Mouse (Mus musculus) embryonic facial prominence, embryonic 12.5 days (tissue): Measurements from ENCODE around the gene Ttc8. TPM values are rescaled to one million over a fixed set of nuclear protein-coding genes. Genes with fewer than 3 reads are reported as not detected.

Experiments
- ATAC-seq: fragments of 200-750 bp; cut with Nextera tagmentation; 2 replicates; pipeline ENCODE4 v1.8.0; 2017; ENCODE audit not compliant: insufficient number of reproducible peaks, insufficient read depth, low FRiP score, low TSS enrichment
- H3K27ac ChIP-seq: fragments of 300-500 bp; sonication (generic); 2 replicates; pipeline ENCODE4 v1.5.1; 2016; ENCODE audit warnings: mild to moderate bottlenecking
- H3K27me3 ChIP-seq: fragments of 300-500 bp; sonication (generic); 2 replicates; pipeline ENCODE4 v1.6.1; 2016; ENCODE audit warnings: mild to moderate bottlenecking, moderate library complexity
- H3K36me3 ChIP-seq: fragments of 300-500 bp; sonication (generic); 2 replicates; pipeline ENCODE4 v1.6.1; 2016; ENCODE audit warnings: mild to moderate bottlenecking
- H3K4me1 ChIP-seq: fragments of 300-500 bp; sonication (generic); 2 replicates; pipeline ENCODE4 v1.6.1; 2016
- H3K4me2 ChIP-seq: fragments of 300-500 bp; sonication (generic); replicated peaks from 2 replicates; pipeline ENCODE4 v1.6.1; 2016; ENCODE audit warnings: mild to moderate bottlenecking, moderate library complexity
- H3K4me3 ChIP-seq: fragments of 300-500 bp; sonication (generic); 2 replicates; pipeline ENCODE4 v1.5.1; 2016; ENCODE audit warnings: mild to moderate bottlenecking
- H3K9ac ChIP-seq: fragments of 300-500 bp; sonication (generic); 2 replicates; pipeline ENCODE4 v1.6.1; 2016; ENCODE audit warnings: mild to moderate bottlenecking, moderate library complexity
- H3K9me3 ChIP-seq: fragments of 300-500 bp; sonication (generic); 2 replicates; pipeline ENCODE4 v1.6.1; 2016; ENCODE audit warnings: mild to moderate bottlenecking, moderate library complexity
- WGBS: fragments of 180-500 bp; shearing (Covaris S2); methylation state at CpG from one replicate; pipeline ENCODE4 v1.1.7; 2016; 5-methylcytosine and 5-hydroxymethylcytosine counted together
- polyA plus RNA-seq: library from polyadenylated mRNA; unstranded; fragments of >200 nt; fragmentation: Nextera tagmentation; extraction: Ambion mirVana; gene quantifications from 2 replicates; pipeline ENCODE4 v1.2.1, GENCODE M21; 2016

The Ttc8 gene
- polyA plus RNA-seq, 1 experiment from 2014 or later = 36.8 TPM

DNA sequence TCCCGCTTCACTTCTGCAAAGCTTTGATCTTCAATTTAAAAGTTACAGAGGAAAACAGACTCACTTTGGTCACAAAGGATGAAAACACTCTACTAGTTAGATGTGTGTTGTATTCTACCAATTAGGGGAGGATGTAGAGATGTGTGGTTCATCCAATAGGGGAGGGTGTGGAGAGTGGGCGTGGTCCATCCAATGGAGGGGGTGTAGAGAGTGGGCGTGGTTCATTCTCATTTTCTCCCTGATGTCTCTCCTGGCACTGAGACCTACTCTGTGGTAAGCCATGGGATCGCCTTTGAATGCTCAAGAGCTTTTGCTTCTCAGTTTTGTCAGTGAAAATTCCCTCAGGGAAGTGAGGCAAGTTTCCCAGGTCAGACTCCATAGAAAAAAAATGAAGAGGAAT, 82.7 kb downstream of the Ttc8 start:
- Histone ChIP-seq H3K4me3 (no peak overlapping the region), H3K9ac (no peak overlapping the region), H3K4me2 (no peak overlapping the region), H3K9me3 (no peaks in the 10 kb centered on the region), H3K36me3 (no peaks in the 10 kb centered on the region), H3K27ac (no peak overlapping the region), H3K27me3 (no peaks in the 10 kb centered on the region), H3K4me1 (no peaks in the 10 kb centered on the region)
- no peak for ATAC-seq
- 72% methylated on average over 4 of the region's 4 CpGs for WGBS

DNA sequence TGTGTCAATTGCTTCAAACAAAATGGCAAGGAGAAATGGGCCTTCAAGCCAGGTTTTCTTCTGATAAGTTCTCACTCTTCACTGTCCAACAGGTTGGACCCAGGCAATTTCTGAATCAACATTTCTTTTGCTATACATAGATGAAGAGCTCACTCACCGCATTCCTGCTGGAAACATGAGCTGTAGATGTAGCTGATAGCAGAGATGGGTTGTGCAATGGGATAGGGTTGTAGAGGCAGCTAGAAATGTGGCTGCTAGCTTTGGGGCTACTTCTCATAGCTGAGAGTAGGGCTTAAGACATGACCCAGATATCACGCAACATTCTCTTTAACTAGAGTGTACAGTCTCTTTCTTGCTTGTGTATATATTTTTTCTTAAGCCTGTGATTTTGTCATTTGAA, 84.4 kb downstream of the Ttc8 start:
- Histone ChIP-seq H3K9me3 (no peaks in the 10 kb centered on the region), H3K36me3 (no peaks in the 10 kb centered on the region), H3K27ac (no peak overlapping the region), H3K4me3 (no peak overlapping the region), H3K9ac (no peak overlapping the region), H3K4me2 (no peak overlapping the region), H3K4me1 (no peaks in the 10 kb centered on the region), H3K27me3 (no peaks in the 10 kb centered on the region)
- WGBS = 91% methylated on average over 2 of the region's 2 CpGs
- no peak for ATAC-seq

DNA sequence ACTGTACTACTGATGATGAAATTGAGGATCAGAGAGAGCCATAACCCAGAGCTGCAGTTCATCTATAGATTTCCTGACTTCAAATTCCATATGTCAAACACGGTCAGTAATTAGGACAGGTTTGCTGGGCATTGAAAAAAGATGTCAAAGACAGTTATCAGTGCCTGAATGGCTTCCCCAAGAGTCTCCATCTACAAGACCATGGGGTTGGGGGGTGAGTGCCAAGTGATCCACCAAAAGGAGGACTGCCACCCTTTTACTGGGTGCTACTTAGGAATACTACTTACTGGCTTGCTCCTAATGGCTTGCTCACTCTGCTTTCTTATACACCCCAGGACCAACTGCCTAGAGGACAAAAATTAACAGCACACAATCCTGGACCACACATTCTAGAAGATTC, 88.4 kb downstream of the Ttc8 start:
- 84% methylated on average over 1 of the region's 1 CpGs for WGBS
- peaks cover 8% of the 10 kb centered on the region; the same call in 1 of the 2 replicates for H3K4me1 ChIP-seq
- no peak for ATAC-seq
- H3K36me3 ChIP-seq = no peaks in the 10 kb centered on the region
- no peak overlapping the region for H3K9ac ChIP-seq
- H3K9me3 ChIP-seq = no peaks in the 10 kb centered on the region
- H3K27ac ChIP-seq = no peak overlapping the region
- H3K4me2 ChIP-seq = no peak overlapping the region
- H3K27me3 ChIP-seq = 0 out of 2 replicates have a peak, but pooled peaks cover 8% of the 10 kb centered on the region
- H3K4me3 ChIP-seq = no peak overlapping the region

DNA sequence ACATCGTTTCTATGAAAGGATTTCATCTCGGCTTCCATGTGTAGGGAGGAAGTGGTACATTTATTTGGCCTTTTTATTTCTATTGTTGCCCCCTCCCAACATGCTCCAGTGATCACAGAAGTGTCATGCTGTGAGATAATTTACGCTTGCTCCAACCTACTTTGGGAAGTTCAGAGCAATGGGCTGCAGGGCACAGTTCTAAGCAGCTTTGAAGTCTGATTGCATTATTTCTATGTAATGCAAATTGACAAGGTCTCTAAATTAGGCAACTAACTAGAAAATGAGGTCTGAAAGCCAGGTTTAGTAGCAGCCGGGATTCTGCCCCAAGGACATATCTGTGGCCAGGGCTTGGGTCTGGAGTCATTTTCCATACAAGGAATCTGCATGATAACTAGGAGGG, 89.1 kb downstream of the Ttc8 start:
- H3K4me1 ChIP-seq = peaks cover 8% of the 10 kb centered on the region; the same call in 1 of the 2 replicates
- 0 out of 2 replicates have a peak, but pooled peaks cover 8% of the 10 kb centered on the region for H3K27me3 ChIP-seq
- no peaks in the 10 kb centered on the region for H3K9me3 ChIP-seq
- no peak overlapping the region for H3K27ac ChIP-seq
- no peak for ATAC-seq
- H3K36me3 ChIP-seq = no peaks in the 10 kb centered on the region
- no peak overlapping the region for H3K4me2 ChIP-seq
- H3K4me3 ChIP-seq = no peak overlapping the region
- 34% methylated on average over 4 of the region's 4 CpGs for WGBS
- H3K9ac ChIP-seq = no peak overlapping the region

DNA sequence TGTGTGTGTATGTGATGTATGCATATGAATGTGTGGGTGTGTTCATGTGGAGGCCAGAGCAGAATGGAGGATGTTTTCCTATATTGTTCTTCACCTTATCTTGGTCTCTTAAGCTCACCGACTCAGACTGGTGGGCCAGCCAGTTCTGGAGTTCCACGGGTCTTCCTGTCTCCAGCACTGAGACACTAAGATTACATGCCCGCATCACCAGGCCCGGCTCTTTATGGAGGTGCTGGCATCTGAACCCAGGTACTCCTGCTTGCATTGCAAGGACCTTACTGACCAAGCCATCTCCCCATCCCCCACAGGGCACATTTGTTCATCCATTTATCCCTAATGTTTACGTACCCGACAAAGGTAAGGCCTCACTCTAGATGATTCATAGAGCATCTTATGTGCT, 89.7 kb downstream of the Ttc8 start:
- 80% methylated on average over 6 of the region's 6 CpGs for WGBS
- H3K9me3 ChIP-seq = no peaks in the 10 kb centered on the region
- no peak overlapping the region for H3K4me2 ChIP-seq
- H3K4me1 ChIP-seq = peaks cover 8% of the 10 kb centered on the region; the same call in 1 of the 2 replicates
- no peak overlapping the region for H3K27ac ChIP-seq
- H3K9ac ChIP-seq = no peak overlapping the region
- no peak for ATAC-seq
- H3K36me3 ChIP-seq = no peaks in the 10 kb centered on the region
- H3K27me3 ChIP-seq = 0 out of 2 replicates have a peak, but pooled peaks cover 8% of the 10 kb centered on the region
- H3K4me3 ChIP-seq = no peak overlapping the region

DNA sequence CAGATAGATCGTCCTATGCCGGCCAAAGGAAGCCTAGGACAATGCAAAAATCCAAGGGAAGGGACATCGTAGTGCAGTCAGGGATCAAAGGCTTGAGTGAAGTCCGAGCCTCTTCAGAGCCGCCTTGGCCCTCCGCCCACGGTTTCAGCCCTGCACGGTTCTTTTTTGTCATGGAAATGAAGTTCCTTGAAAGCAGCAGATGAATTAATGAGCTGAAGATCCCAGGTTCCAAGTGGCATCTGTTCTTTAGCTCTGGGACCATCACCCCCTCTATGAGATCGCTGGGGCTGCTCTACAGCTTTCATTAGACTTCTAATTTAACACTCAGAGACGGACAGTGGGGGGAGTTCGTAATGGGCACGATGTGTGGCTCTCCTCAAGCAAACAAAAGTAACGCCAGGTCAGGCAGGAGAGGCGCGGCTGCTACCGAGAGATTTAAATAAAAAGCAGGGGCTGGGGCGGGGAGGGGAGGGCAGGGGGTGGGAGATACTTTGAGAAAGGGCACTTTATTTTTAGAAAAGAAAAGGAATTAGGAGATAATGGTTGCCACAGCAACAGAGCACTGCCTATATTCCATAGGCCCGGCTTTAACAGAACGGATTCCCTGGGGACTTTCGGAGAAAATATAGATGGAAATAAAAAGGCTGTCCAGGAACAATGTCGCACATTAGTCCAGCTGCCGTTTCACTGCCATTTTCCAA, 90.9 kb downstream of the Ttc8 start:
- H3K27ac ChIP-seq = no peak overlapping the region
- 8% methylated on average over 22 of the region's 22 CpGs for WGBS
- ATAC-seq = 0 out of 2 replicates have a peak, but pooled peaks have one; percentile 15
- 0 out of 2 replicates have a peak, but pooled peaks cover 8% of the 10 kb centered on the region for H3K27me3 ChIP-seq
- peaks cover 8% of the 10 kb centered on the region; the same call in 1 of the 2 replicates for H3K4me1 ChIP-seq
- 0 out of 2 replicates have a peak overlapping the region, but pooled peaks have one; percentile 5 for H3K4me3 ChIP-seq
- H3K9me3 ChIP-seq = no peaks in the 10 kb centered on the region
- no peaks in the 10 kb centered on the region for H3K36me3 ChIP-seq
- H3K4me2 ChIP-seq = peak overlapping the region; percentile 36
- no peak overlapping the region for H3K9ac ChIP-seq

DNA sequence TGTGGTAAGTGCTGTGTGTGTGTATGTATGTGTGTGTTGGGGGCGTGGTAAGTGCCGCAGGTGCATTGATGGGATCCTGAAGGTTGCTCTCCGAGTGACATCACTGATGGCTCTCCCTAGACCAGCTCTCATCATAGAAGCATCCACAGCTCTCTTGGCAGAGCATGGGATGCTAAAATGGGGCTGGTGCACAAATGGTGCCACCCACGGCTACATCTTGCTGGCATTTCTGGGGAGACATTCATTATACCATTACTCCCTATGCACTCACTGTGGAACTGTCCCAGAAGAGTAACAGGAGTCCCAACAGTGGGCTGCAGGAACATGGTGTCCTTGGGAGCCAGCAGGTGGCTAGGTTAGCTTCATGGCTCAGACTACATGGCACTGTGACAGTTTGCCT, 95.5 kb downstream of the Ttc8 start:
- 0 out of 2 replicates have a peak, but pooled peaks cover 4% of the 10 kb centered on the region for H3K27me3 ChIP-seq
- no peak overlapping the region for H3K9ac ChIP-seq
- H3K9me3 ChIP-seq = no peaks in the 10 kb centered on the region
- no peak overlapping the region for H3K27ac ChIP-seq
- ATAC-seq = no peak
- peaks cover 7% of the 10 kb centered on the region; the same call in 1 of the 2 replicates for H3K4me1 ChIP-seq
- H3K4me3 ChIP-seq = no peak overlapping the region
- no peaks in the 10 kb centered on the region for H3K36me3 ChIP-seq
- H3K4me2 ChIP-seq = no peak overlapping the region
- WGBS = 94% methylated on average over 4 of the region's 4 CpGs

DNA sequence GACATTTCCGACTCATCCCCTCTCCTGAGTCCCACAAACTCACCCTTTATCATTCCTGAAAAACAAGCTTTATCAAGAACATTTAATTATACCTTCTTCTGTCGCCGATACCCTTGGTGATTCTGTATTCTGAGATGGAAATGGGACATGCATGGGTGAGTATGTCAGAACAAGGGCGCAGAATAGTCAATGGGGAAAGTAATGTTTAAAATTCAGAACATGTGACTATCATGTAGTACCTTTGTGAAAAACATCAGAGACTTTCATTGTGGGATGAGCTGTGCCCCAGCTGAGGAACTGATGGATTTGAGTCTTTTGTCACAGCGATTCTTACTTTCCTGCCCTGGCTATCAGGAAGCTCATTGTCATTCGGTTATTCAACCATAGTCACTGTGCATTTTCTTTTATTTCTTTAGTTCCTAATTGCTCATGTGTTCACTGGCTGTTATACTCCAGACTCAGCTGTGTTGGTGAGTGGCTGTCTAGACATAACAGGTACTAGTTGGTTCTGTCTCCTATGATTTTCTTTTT, 104.1 kb downstream of the Ttc8 start:
- no peak for ATAC-seq
- Histone ChIP-seq H3K4me3 (no peak overlapping the region), H3K9ac (no peak overlapping the region), H3K4me1 (no peaks in the 10 kb centered on the region), H3K27ac (no peak overlapping the region), H3K9me3 (no peaks in the 10 kb centered on the region), H3K4me2 (no peak overlapping the region), H3K36me3 (no peaks in the 10 kb centered on the region), H3K27me3 (no peaks in the 10 kb centered on the region)
- 84% methylated on average over 6 of the region's 6 CpGs for WGBS

DNA sequence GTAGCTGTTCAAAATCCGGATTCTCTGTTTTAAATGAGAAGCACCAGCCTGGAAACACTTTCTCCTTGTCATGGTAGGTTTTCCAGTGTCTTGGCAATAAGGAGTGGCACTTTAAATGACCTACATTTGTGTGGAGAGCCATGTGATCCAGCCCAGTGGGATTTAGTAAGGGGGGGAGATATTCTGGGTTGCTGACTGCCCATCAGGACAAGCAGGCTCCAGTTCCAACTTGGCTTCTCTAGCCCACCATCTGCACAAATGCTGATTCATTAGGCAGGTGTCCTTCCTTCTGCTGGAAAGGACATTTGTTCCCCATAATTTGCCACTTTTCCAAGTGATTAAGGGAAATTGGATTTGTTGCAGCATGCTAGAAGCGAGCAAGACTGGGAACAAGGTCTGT, 105.9 kb downstream of the Ttc8 start:
- Histone ChIP-seq H3K4me1 (no peaks in the 10 kb centered on the region), H3K4me3 (no peak overlapping the region), H3K36me3 (no peaks in the 10 kb centered on the region), H3K9ac (no peak overlapping the region), H3K4me2 (no peak overlapping the region), H3K9me3 (no peaks in the 10 kb centered on the region), H3K27ac (no peak overlapping the region), H3K27me3 (no peaks in the 10 kb centered on the region)
- 80% methylated on average over 2 of the region's 2 CpGs for WGBS
- ATAC-seq = no peak

DNA sequence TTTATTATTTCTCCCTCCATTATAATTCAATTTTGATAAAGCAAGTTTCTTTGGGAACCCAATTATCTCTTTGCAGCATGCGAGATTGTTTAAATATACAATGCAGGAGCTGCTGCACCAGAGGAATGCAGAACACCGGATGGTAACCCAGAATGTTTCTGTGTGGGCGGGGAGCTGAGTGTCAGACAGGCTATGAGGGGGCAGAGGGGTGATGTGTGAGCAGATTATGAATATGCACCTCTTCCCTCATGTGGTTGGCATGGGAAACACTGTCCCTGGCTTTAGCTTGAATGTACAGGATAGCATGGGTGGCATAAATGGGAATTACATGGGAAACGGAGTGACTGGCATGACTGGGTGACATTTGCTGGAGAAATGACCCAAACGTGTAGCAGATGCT, 108.3 kb downstream of the Ttc8 start:
- no peak for ATAC-seq
- whole genome bisulfite sequencing = 56% methylated on average over 5 of the region's 5 CpGs

DNA sequence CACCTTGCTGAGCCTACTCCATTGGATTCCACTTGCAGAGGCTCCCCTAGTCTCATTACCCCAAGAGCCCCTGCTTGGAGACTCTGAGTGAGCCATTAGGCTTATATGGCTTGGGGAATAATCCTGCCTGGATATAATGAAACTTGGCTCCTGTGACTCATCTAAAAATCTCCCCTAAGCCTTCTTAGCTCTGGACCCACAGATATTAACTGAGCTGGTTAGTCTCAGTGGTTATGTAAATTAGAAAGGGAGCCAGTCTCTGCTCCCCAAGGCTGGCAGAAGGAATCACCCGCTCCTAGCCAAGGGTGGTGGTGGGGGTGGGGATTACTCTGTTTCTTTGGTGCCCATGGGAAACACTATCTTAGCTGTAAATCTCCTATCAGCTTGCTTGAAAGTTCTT, 109.6 kb downstream of the Ttc8 start:
- no peak overlapping the region for H3K4me3 ChIP-seq
- no peaks in the 10 kb centered on the region for H3K27me3 ChIP-seq
- H3K4me1 ChIP-seq = no peaks in the 10 kb centered on the region
- 70% methylated on average over 1 of the region's 1 CpGs for WGBS
- H3K9me3 ChIP-seq = no peaks in the 10 kb centered on the region
- H3K9ac ChIP-seq = no peak overlapping the region
- H3K4me2 ChIP-seq = no peak overlapping the region
- H3K27ac ChIP-seq = no peak overlapping the region
- no peaks in the 10 kb centered on the region for H3K36me3 ChIP-seq
- ATAC-seq = no peak

More for the DNA sequence above, 108.3 kb downstream of the Ttc8 start:
- no peak overlapping the region for H3K9ac ChIP-seq
- H3K27me3 ChIP-seq = no peaks in the 10 kb centered on the region
- no peaks in the 10 kb centered on the region for H3K36me3 ChIP-seq
- H3K4me3 ChIP-seq = no peak overlapping the region
- no peak overlapping the region for H3K27ac ChIP-seq
- no peaks in the 10 kb centered on the region for H3K9me3 ChIP-seq
- no peaks in the 10 kb centered on the region for H3K4me1 ChIP-seq
- H3K4me2 ChIP-seq = no peak overlapping the region
